In the genomic region with DNA sequence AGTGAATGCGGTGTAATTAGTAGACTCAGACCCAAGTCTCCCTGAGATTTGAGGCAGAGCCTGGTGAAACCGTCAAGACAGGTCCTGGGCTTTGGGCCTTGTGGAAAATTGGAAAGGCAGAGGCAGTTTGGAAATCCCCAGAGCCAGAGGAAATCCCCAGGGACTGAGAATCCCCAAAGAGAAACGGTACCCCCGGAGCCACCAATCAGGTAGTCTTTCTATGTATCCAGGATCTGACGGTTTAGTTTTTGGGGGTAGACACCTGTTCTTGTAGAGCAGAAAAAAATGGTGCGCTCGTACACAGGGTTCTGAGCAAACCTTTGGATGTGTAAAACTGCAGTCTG, we compare ENCODE assay signal across 10 mouse cellular contexts. TPM values are rescaled to one million over a fixed set of nuclear protein-coding genes. Genes with fewer than 3 reads are reported as not detected.
A peak's percentile ranks its signal among the peaks of the same experiment; 100 is the strongest.
DNase-seq lines count a peak whose midpoint lies in the region; ATAC-seq and TF ChIP-seq lines count a peak whose summit lies in the region.
"Had no signal": no experiment of that assay in that cellular context is flagged by ENCODE, and none has a peak within 500 bp of the region (broad histone marks: within the 10 kb centered on the region; RNA-seq: fewer than 3 reads in every experiment).

No protein-coding gene starts in this region.

- TF ChIP-seq POLR2A in cortical plate, adult 2 months (IDR thresholded peaks at IDR 0.05; ENCODE audit: extremely low read depth, insufficient read depth, low read length), result no peak
- TF ChIP-seq POLR2A in myocyte (IDR thresholded peaks at IDR 0.05; ENCODE audit: insufficient read length, low read depth), result no peak

- no peaks in the 10 kb centered on the region for H3K27me3 ChIP-seq in kidney, postnatal 0 days (ENCODE audit: insufficient read depth, low read length)
- H3K27me3 ChIP-seq in hindbrain, embryonic 14.5 days (ENCODE audit: control insufficient read depth, insufficient read depth, low read length), result no peaks in the 10 kb centered on the region
- no peaks in the 10 kb centered on the region for H3K27me3 ChIP-seq in myocyte (ENCODE audit: control insufficient read depth, insufficient read depth, insufficient read length)

- H3K4me3 ChIP-seq in kidney, postnatal 0 days (replicated peaks; ENCODE audit: low read depth, low read length), result no peak overlapping the region
- no peak overlapping the region for H3K4me3 ChIP-seq in cortical plate, adult 2 months (ENCODE audit: insufficient read depth, low read length)
- no peak overlapping the region for H3K4me3 ChIP-seq in hindbrain, embryonic 14.5 days (replicated peaks; ENCODE audit: low read length)
- H3K4me3 ChIP-seq in myocyte, result no peak overlapping the region

- no peak for DNase-seq in kidney, postnatal 0 days (ENCODE audit: low spot score)
- no peak for DNase-seq in kidney, postnatal 14 days
- DNase-seq in hindbrain, embryonic 14.5 days (ENCODE audit: low spot score), result no peak
- DNase-seq in spleen, adult 18-20 months, result no peak
- no peak for DNase-seq in left cerebral cortex, adult 9 months (ENCODE audit: low spot score in 2 of 2)
- no peak for DNase-seq in cerebellum, adult 9-11 months

- no peak overlapping the region for H3ac ChIP-seq in myocyte (ENCODE audit: control insufficient read depth, insufficient read length)

- peak overlapping the region; percentile 86 for H3K27ac ChIP-seq in kidney, postnatal 0 days
- peak overlapping the region; percentile 36; the same call in 1 of the 2 replicates for H3K27ac ChIP-seq in cortical plate, adult 2 months (ENCODE audit: insufficient read depth, low read length)
- peak overlapping the region; percentile 52 for H3K27ac ChIP-seq in hindbrain, embryonic 14.5 days

- H3K4me2 ChIP-seq in kidney, postnatal 0 days (ENCODE audit: low read length), result peak overlapping the region; percentile 65; the same call in 1 of the 2 replicates
- H3K4me2 ChIP-seq in hindbrain, embryonic 14.5 days (replicated peaks), result 0 out of 2 replicates have a peak overlapping the region, but pooled peaks have one; percentile 72
- H3K4me2 ChIP-seq in myocyte (ENCODE audit: low read depth), result peak overlapping the region; percentile 95

- H3K4me1 ChIP-seq in kidney, postnatal 0 days (replicated peaks; ENCODE audit: insufficient read depth, low read length), result peaks cover 29% of the 10 kb centered on the region
- peaks cover 15% of the 10 kb centered on the region for H3K4me1 ChIP-seq in cortical plate, adult 2 months (ENCODE audit: control insufficient read depth, insufficient read depth, low read length)
- peaks cover 33% of the 10 kb centered on the region for H3K4me1 ChIP-seq in hindbrain, embryonic 14.5 days (replicated peaks; ENCODE audit: control insufficient read depth, insufficient read depth, low read length)

- peaks cover 10% of the 10 kb centered on the region for H3K79me2 ChIP-seq in myocyte (ENCODE audit: control insufficient read depth, insufficient read depth)

- no peak overlapping the region for H3K9ac ChIP-seq in kidney, postnatal 0 days (ENCODE audit: low read depth, low read length)
- 0 out of 2 replicates have a peak overlapping the region, but pooled peaks have one; percentile 26 for H3K9ac ChIP-seq in hindbrain, embryonic 14.5 days

- 0 out of 2 replicates have a peak, but pooled peaks cover 2% of the 10 kb centered on the region for H3K36me3 ChIP-seq in kidney, postnatal 0 days (ENCODE audit: insufficient read depth, low read length)
- no peaks in the 10 kb centered on the region for H3K36me3 ChIP-seq in hindbrain, embryonic 14.5 days (replicated peaks; ENCODE audit: control insufficient read depth, insufficient read depth)
- H3K36me3 ChIP-seq in myocyte (ENCODE audit: control insufficient read depth, insufficient read depth), result no peaks in the 10 kb centered on the region

- ATAC-seq in kidney, postnatal 0 days (replicated peaks; ENCODE audit: low FRiP score, low read depth), result no peak
- no peak for ATAC-seq in hindbrain, embryonic 14.5 days (ENCODE audit: low FRiP score)

- no peak for TF ChIP-seq CTCF in kidney, postnatal 0 days (IDR thresholded peaks at IDR 0.05; ENCODE audit: low read depth)
- TF ChIP-seq CTCF in cortical plate, adult 2 months (IDR thresholded peaks at IDR 0.05; ENCODE audit: extremely low read depth, insufficient read depth, low read length), result no peak

- H3K9me3 ChIP-seq in kidney, postnatal 0 days (replicated peaks; ENCODE audit: low read length), result no peaks in the 10 kb centered on the region
- H3K9me3 ChIP-seq in hindbrain, embryonic 14.5 days (ENCODE audit: control insufficient read depth, low read length), result no peaks in the 10 kb centered on the region

- 72% methylated on average over 7 of the region's 7 CpGs for WGBS in kidney, postnatal 0 days
- 73% methylated on average over 7 of the region's 7 CpGs for WGBS in hindbrain, embryonic 14.5 days

TF ChIP-seq in myocyte, 11 proteins besides CTCF, POLR2A, EP300 and RAD21:
- TF ChIP-seq TCF12 (IDR thresholded peaks at IDR 0.05; ENCODE audit: insufficient read depth, poor library complexity, severe bottlenecking), result no peak
- no peak for TF ChIP-seq TCF3 (IDR thresholded peaks at IDR 0.05; ENCODE audit: insufficient read length, low read depth)
- TF ChIP-seq USF1 (IDR thresholded peaks at IDR 0.05; ENCODE audit: low read depth), result no peak
- TF ChIP-seq SRF (IDR thresholded peaks at IDR 0.05; ENCODE audit: control insufficient read depth, insufficient read length, low read depth), result no peak
- no peak for TF ChIP-seq CEBPB (IDR thresholded peaks at IDR 0.05; ENCODE audit: insufficient read depth, poor library complexity, severe bottlenecking)
- no peak for TF ChIP-seq MYOG (IDR thresholded peaks at IDR 0.05; ENCODE audit: control insufficient read depth in 1 of 3, insufficient read depth in 1 of 3, insufficient read length in 2 of 3, low read depth in 2 of 3)
- TF ChIP-seq MYOD1 (IDR thresholded peaks at IDR 0.05; ENCODE audit: control insufficient read depth in 1 of 3, insufficient read length in 2 of 3, low read depth in 2 of 3), result no peak
- TF ChIP-seq MAX (IDR thresholded peaks at IDR 0.05; ENCODE audit: low read depth), result no peak
- no peak for TF ChIP-seq E2F4 (IDR thresholded peaks at IDR 0.05; ENCODE audit: insufficient read depth)
- TF ChIP-seq POLR2AphosphoS2 (IDR thresholded peaks at IDR 0.05; ENCODE audit: insufficient read length, low read depth), result no peak
TF ChIP-seq in myocyte: peak in this region for 0.

RNA-seq across cellular contexts. Expression of gene Gm10277, which starts 5.0 kb away (rescaled TPM):
- polyA plus RNA-seq in kidney, postnatal 0 days (2015; fragmentation: Nextera tagmentation; extraction: Ambion mirVana), result 0.34 and 0.40 TPM in 2 replicates
- polyA plus RNA-seq in cortical plate, adult 2 months (2012; rRNA removed), result not detected in 2 replicates
- 0.69 and 1.4 TPM in 2 replicates for polyA plus RNA-seq in hindbrain, embryonic 14.5 days (2014; fragmentation: Nextera tagmentation; extraction: Ambion mirVana)
- polyA plus RNA-seq in myocyte (2012; fragmentation: generic; extraction: Trizol), result 0.07 TPM
- polyA plus RNA-seq: macrophage; small intestine, adult 2 months had no signal

RNA-seq across cellular contexts. Expression of gene Myo18a, which starts 29.5 kb away (rescaled TPM):
- polyA plus RNA-seq in kidney, postnatal 0 days (2015; fragmentation: Nextera tagmentation; extraction: Ambion mirVana), result 26.5 and 27.7 TPM in 2 replicates
- polyA plus RNA-seq in cortical plate, adult 2 months (2012; rRNA removed), result 72.7 and 73.3 TPM in 2 replicates
- 42.1 and 43.7 TPM in 2 replicates for polyA plus RNA-seq in hindbrain, embryonic 14.5 days (2014; fragmentation: Nextera tagmentation; extraction: Ambion mirVana)
- polyA plus RNA-seq in myocyte (2012; fragmentation: generic; extraction: Trizol), result 169 TPM

Comparison
In these comparisons a context has a peak if more than half of its experiments do, and no peak if none do; other contexts are left out.
1. H3K27ac ChIP-seq: peak in every context shown above with its lines; median percentile 86 in kidney, postnatal 0 days; 52 in hindbrain, embryonic 14.5 days; 36 in cortical plate, adult 2 months.